Mouse (Mus musculus): ENCODE measurements at regions not wholly inside any gene's neighbourhood (a gene's known extent, or its start where the extent isn't known, plus 50 kb on each side); places are given as distances from the start of the nearest gene placed in this dataset.

GRCm38 (mm10) chr6:127359391-127359874, 87.2 kb upstream of the Parp11 start:
- TF ChIP-seq EP300 (optimal IDR thresholded peaks at IDR 0.05) (no peak), CTCF (IDR thresholded peaks at IDR 0.05; ENCODE audit: low read depth) (peak; percentile 95)
- Histone ChIP-seq H3K4me1 (replicated peaks; ENCODE audit: control insufficient read depth, insufficient read depth) (no peaks in the 10 kb centered on the region), H3K36me3 (ENCODE audit: control insufficient read depth, insufficient read depth, low read length) (no peaks in the 10 kb centered on the region), H3K27me3 (ENCODE audit: control insufficient read depth, insufficient read depth, low read length) (no peaks in the 10 kb centered on the region), H3K4me3 (ENCODE audit: low read depth, low read length) (no peak overlapping the region), H3K9me3 (ENCODE audit: control insufficient read depth, low read length) (no peaks in the 10 kb centered on the region), H3K4me2 (replicated peaks; ENCODE audit: low read depth) (no peak overlapping the region), H3K27ac (replicated peaks) (peak overlapping the region; percentile 31; the same call in 1 of the 2 replicates), H3K9ac (ENCODE audit: low read length) (no peak overlapping the region)
- peak; percentile 91 for DNase-seq (ENCODE audit: low spot score)
- ATAC-seq (ENCODE audit: low FRiP score, low TSS enrichment): peak; percentile 91
- 21% methylated on average over 9 of the region's 9 CpGs for WGBS

- no peak overlapping the region for H3K27ac ChIP-seq (replicated peaks)
- TF ChIP-seq EP300 (optimal IDR thresholded peaks at IDR 0.05) (no peak), CTCF (IDR thresholded peaks at IDR 0.05; ENCODE audit: low read depth) (no peak)
- no peak overlapping the region for H3K4me2 ChIP-seq (replicated peaks; ENCODE audit: low read depth)
- WGBS: 80% methylated on average over 5 of the region's 5 CpGs
- no peak overlapping the region for H3K4me3 ChIP-seq (ENCODE audit: low read depth, low read length)
- no peak for ATAC-seq (ENCODE audit: low FRiP score, low TSS enrichment)
- H3K4me1 ChIP-seq (replicated peaks; ENCODE audit: control insufficient read depth, insufficient read depth): no peaks in the 10 kb centered on the region
- no peaks in the 10 kb centered on the region for H3K9me3 ChIP-seq (ENCODE audit: control insufficient read depth, low read length)
- no peaks in the 10 kb centered on the region for H3K27me3 ChIP-seq (ENCODE audit: control insufficient read depth, insufficient read depth, low read length)
- no peak overlapping the region for H3K9ac ChIP-seq (ENCODE audit: low read length)
- no peak for DNase-seq (ENCODE audit: low spot score)
- H3K36me3 ChIP-seq (ENCODE audit: control insufficient read depth, insufficient read depth, low read length): no peaks in the 10 kb centered on the region
Observed at GRCm38 (mm10) chr6:127362166-127362565, 84.5 kb upstream of the Parp11 start.

- no peak for TF ChIP-seq EP300 (optimal IDR thresholded peaks at IDR 0.05)
- TF ChIP-seq CTCF (IDR thresholded peaks at IDR 0.05; ENCODE audit: low read depth): no peak
- Histone ChIP-seq H3K4me3 (ENCODE audit: low read depth, low read length) (no peak overlapping the region), H3K9ac (ENCODE audit: low read length) (0 out of 2 replicates have a peak overlapping the region, but pooled peaks have one; percentile 18), H3K4me2 (replicated peaks; ENCODE audit: low read depth) (no peak overlapping the region), H3K9me3 (ENCODE audit: control insufficient read depth, low read length) (no peaks in the 10 kb centered on the region), H3K36me3 (ENCODE audit: control insufficient read depth, insufficient read depth, low read length) (no peaks in the 10 kb centered on the region), H3K4me1 (replicated peaks; ENCODE audit: control insufficient read depth, insufficient read depth) (no peaks in the 10 kb centered on the region), H3K27me3 (ENCODE audit: control insufficient read depth, insufficient read depth, low read length) (no peaks in the 10 kb centered on the region), H3K27ac (replicated peaks) (no peak overlapping the region)
- ATAC-seq (ENCODE audit: low FRiP score, low TSS enrichment) (no peak), DNase-seq (ENCODE audit: low spot score) (no peak)
- 34% methylated on average over 7 of the region's 8 CpGs for WGBS
Observed at GRCm38 (mm10) chr6:127362966-127363752, 83.5 kb upstream of the Parp11 start.

GRCm38 (mm10) chr6:127363871-127364590, 82.6 kb upstream of the Parp11 start:
- no peak for ATAC-seq (ENCODE audit: low FRiP score, low TSS enrichment)
- Histone ChIP-seq H3K4me1 (replicated peaks; ENCODE audit: control insufficient read depth, insufficient read depth) (no peaks in the 10 kb centered on the region), H3K9me3 (ENCODE audit: control insufficient read depth, low read length) (no peaks in the 10 kb centered on the region), H3K27ac (replicated peaks) (no peak overlapping the region), H3K4me3 (ENCODE audit: low read depth, low read length) (no peak overlapping the region), H3K27me3 (ENCODE audit: control insufficient read depth, insufficient read depth, low read length) (no peaks in the 10 kb centered on the region), H3K9ac (ENCODE audit: low read length) (no peak overlapping the region), H3K36me3 (ENCODE audit: control insufficient read depth, insufficient read depth, low read length) (no peaks in the 10 kb centered on the region), H3K4me2 (replicated peaks; ENCODE audit: low read depth) (no peak overlapping the region)
- WGBS: 36% methylated on average over 7 of the region's 7 CpGs
- TF ChIP-seq CTCF (IDR thresholded peaks at IDR 0.05; ENCODE audit: low read depth): no peak
- TF ChIP-seq EP300 (optimal IDR thresholded peaks at IDR 0.05): no peak
- DNase-seq (ENCODE audit: low spot score): no peak

- TF ChIP-seq EP300 (optimal IDR thresholded peaks at IDR 0.05) (no peak), CTCF (IDR thresholded peaks at IDR 0.05; ENCODE audit: low read depth) (no peak)
- H3K4me2 ChIP-seq (replicated peaks; ENCODE audit: low read depth): no peak overlapping the region
- H3K4me1 ChIP-seq (replicated peaks; ENCODE audit: control insufficient read depth, insufficient read depth): no peaks in the 10 kb centered on the region
- H3K9ac ChIP-seq (ENCODE audit: low read length): no peak overlapping the region
- H3K9me3 ChIP-seq (ENCODE audit: control insufficient read depth, low read length): no peaks in the 10 kb centered on the region
- 60% methylated on average over 5 of the region's 5 CpGs for WGBS
- ATAC-seq (ENCODE audit: low FRiP score, low TSS enrichment) (no peak), DNase-seq (ENCODE audit: low spot score) (no peak)
- no peaks in the 10 kb centered on the region for H3K27me3 ChIP-seq (ENCODE audit: control insufficient read depth, insufficient read depth, low read length)
- no peaks in the 10 kb centered on the region for H3K36me3 ChIP-seq (ENCODE audit: control insufficient read depth, insufficient read depth, low read length)
- no peak overlapping the region for H3K27ac ChIP-seq (replicated peaks)
- no peak overlapping the region for H3K4me3 ChIP-seq (ENCODE audit: low read depth, low read length)
Observed at GRCm38 (mm10) chr6:127364591-127365187, 82.0 kb upstream of the Parp11 start.

Data from stomach, postnatal 0 days (tissue).